Mouse (Mus musculus) embryonic facial prominence, embryonic 15.5 days (tissue): ENCODE measurements around the gene Bik. TPM values are rescaled to one million over a fixed set of nuclear protein-coding genes. Genes with fewer than 3 reads are reported as not detected.

ENCODE experiments used
- ATAC-seq: fragments of 200-750 bp; cut with Nextera tagmentation; 2 replicates; pipeline ENCODE4 v1.8.0; 2017; ENCODE audit warnings: low read depth, moderate TSS enrichment; ENCODE audit not compliant: insufficient number of reproducible peaks, low FRiP score, low TSS enrichment
- H3K27ac ChIP-seq: fragments of 300-500 bp; sonication (generic); replicated peaks from 2 replicates; pipeline ENCODE4 v1.5.1; 2015; ENCODE audit warnings: mild to moderate bottlenecking, inconsistent platforms
- H3K27me3 ChIP-seq: fragments of 300-500 bp; sonication (generic); 2 replicates; pipeline ENCODE4 v1.6.1; 2015; ENCODE audit warnings: inconsistent platforms
- H3K36me3 ChIP-seq: fragments of 300-500 bp; sonication (generic); 2 replicates; pipeline ENCODE4 v1.6.1; 2015; ENCODE audit warnings: mild to moderate bottlenecking, inconsistent platforms
- H3K4me1 ChIP-seq: fragments of 300-500 bp; sonication (generic); 2 replicates; pipeline ENCODE4 v1.6.1; 2015; ENCODE audit warnings: inconsistent platforms
- H3K4me2 ChIP-seq: fragments of 300-500 bp; sonication (generic); replicated peaks from 2 replicates; pipeline ENCODE4 v1.6.1; 2015; ENCODE audit warnings: mild to moderate bottlenecking, inconsistent platforms
- H3K4me3 ChIP-seq: fragments of 300-500 bp; sonication (generic); replicated peaks from 2 replicates; pipeline ENCODE4 v1.5.1; 2015; ENCODE audit warnings: mild to moderate bottlenecking, inconsistent platforms
- H3K9ac ChIP-seq: fragments of 300-500 bp; sonication (generic); 2 replicates; pipeline ENCODE4 v1.6.1; 2015; ENCODE audit warnings: inconsistent platforms
- H3K9me3 ChIP-seq: fragments of 300-500 bp; sonication (generic); replicated peaks from 2 replicates; pipeline ENCODE4 v1.6.1; 2016; ENCODE audit warnings: inconsistent platforms
- WGBS: fragments of 180-500 bp; shearing (Covaris S2); methylation state at CpG from one replicate; pipeline ENCODE4 v1.1.7; 2015; 5-methylcytosine and 5-hydroxymethylcytosine counted together
- polyA plus RNA-seq: library from polyadenylated mRNA; unstranded; fragments of >200 nt; fragmentation: Nextera tagmentation; extraction: Ambion mirVana; gene quantifications from 2 replicates; pipeline ENCODE4 v1.2.1, GENCODE M21; 2015

Gene Bik
- 3.9 and 5.5 TPM in 2 replicates for polyA plus RNA-seq

- peaks cover 16% of the 10 kb centered on the region for H3K4me1 ChIP-seq
- H3K27me3 ChIP-seq, result peaks cover 57% of the 10 kb centered on the region
- H3K4me2 ChIP-seq, result peak within 1 kb of the TSS; percentile 92
- under 1% methylated on average over 45 of the region's 45 CpGs for WGBS
- no peak within 1 kb of the TSS for H3K27ac ChIP-seq
- H3K9me3 ChIP-seq, result no peaks in the 10 kb centered on the region
- peak within 1 kb of the TSS; percentile 37 for H3K9ac ChIP-seq
- peak within 1 kb of the TSS; percentile 46 for H3K4me3 ChIP-seq
- no peak for ATAC-seq
- H3K36me3 ChIP-seq, result no peaks in the 10 kb centered on the region
Observed at GRCm38 (mm10) chr15:83526424-83527091, at the start of gene Bik. TSS of gene Bik (plus strand) at chr15:83526862.

GRCm38 (mm10) chr15:83478096-83478495 lies 48.6 kb upstream of the Bik start:
- H3K27me3 ChIP-seq, result no peaks in the 10 kb centered on the region
- no peak overlapping the region for H3K4me3 ChIP-seq
- 58% methylated on average over 3 of the region's 3 CpGs for WGBS
- no peak overlapping the region for H3K4me2 ChIP-seq
- H3K27ac ChIP-seq, result no peak overlapping the region
- H3K9me3 ChIP-seq, result no peaks in the 10 kb centered on the region
- H3K9ac ChIP-seq, result no peak overlapping the region
- H3K4me1 ChIP-seq, result peaks cover 15% of the 10 kb centered on the region
- H3K36me3 ChIP-seq, result no peaks in the 10 kb centered on the region
- no peak for ATAC-seq

DNA sequence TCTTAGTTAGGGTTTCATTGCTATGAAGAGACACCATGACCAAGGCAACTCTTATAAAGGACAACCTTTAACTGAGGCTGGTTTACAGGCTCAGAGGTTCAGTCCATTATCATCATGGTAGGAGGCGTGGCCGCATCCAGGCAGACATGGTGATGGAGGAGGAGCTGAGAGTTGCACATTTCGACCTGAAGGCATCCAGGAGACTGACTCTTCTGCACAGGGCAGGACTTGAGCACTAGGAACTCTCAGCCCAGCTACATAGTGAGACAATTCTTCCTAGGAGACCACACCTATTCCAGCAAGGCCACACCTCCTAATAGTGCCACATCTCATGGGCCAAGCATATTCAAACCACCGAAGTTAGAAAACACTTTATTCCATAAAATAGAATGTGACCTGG lies 46.8 kb upstream of the Bik start:
- Histone ChIP-seq H3K4me3 (no peak overlapping the region), H3K9ac (no peak overlapping the region), H3K27me3 (no peaks in the 10 kb centered on the region), H3K4me1 (peaks cover under 1% of the 10 kb centered on the region; the same call in 1 of the 2 replicates), H3K27ac (no peak overlapping the region), H3K36me3 (no peaks in the 10 kb centered on the region), H3K4me2 (no peak overlapping the region), H3K9me3 (no peaks in the 10 kb centered on the region)
- WGBS, result 86% methylated on average over 4 of the region's 4 CpGs
- ATAC-seq, result no peak

GRCm38 (mm10) chr15:83481236-83481780 lies 45.4 kb upstream of the Bik start:
- Histone ChIP-seq H3K4me3 (no peak overlapping the region), H3K27ac (no peak overlapping the region), H3K9me3 (no peaks in the 10 kb centered on the region), H3K9ac (no peak overlapping the region), H3K4me2 (no peak overlapping the region), H3K27me3 (no peaks in the 10 kb centered on the region), H3K4me1 (no peaks in the 10 kb centered on the region), H3K36me3 (no peaks in the 10 kb centered on the region)
- 0 out of 2 replicates have a peak, but pooled peaks have one; percentile 27 for ATAC-seq
- WGBS, result 63% methylated on average over 10 of the region's 10 CpGs

- H3K4me2 ChIP-seq, result no peak overlapping the region
- H3K36me3 ChIP-seq, result peaks cover 5% of the 10 kb centered on the region; the same call in 1 of the 2 replicates
- no peak for ATAC-seq
- no peak overlapping the region for H3K9ac ChIP-seq
- WGBS, result 67% methylated on average over 8 of the region's 8 CpGs
- no peaks in the 10 kb centered on the region for H3K4me1 ChIP-seq
- H3K4me3 ChIP-seq, result no peak overlapping the region
- H3K27ac ChIP-seq, result no peak overlapping the region
- no peaks in the 10 kb centered on the region for H3K9me3 ChIP-seq
- H3K27me3 ChIP-seq, result no peaks in the 10 kb centered on the region
Observed at GRCm38 (mm10) chr15:83482645-83483224, 43.9 kb upstream of the Bik start.

- H3K4me2 ChIP-seq, result no peak overlapping the region
- no peaks in the 10 kb centered on the region for H3K9me3 ChIP-seq
- no peaks in the 10 kb centered on the region for H3K4me1 ChIP-seq
- 42% methylated on average over 2 of the region's 2 CpGs for WGBS
- no peak for ATAC-seq
- H3K9ac ChIP-seq, result no peak overlapping the region
- H3K36me3 ChIP-seq, result peaks cover 5% of the 10 kb centered on the region; the same call in 1 of the 2 replicates
- H3K27me3 ChIP-seq, result no peaks in the 10 kb centered on the region
- no peak overlapping the region for H3K4me3 ChIP-seq
- no peak overlapping the region for H3K27ac ChIP-seq
Observed at GRCm38 (mm10) chr15:83483482-83483881, 43.2 kb upstream of the Bik start.

GRCm38 (mm10) chr15:83484311-83484710 lies 42.4 kb upstream of the Bik start:
- no peak overlapping the region for H3K4me2 ChIP-seq
- ATAC-seq, result no peak
- H3K9ac ChIP-seq, result no peak overlapping the region
- WGBS, result 87% methylated on average over 10 of the region's 10 CpGs
- H3K27me3 ChIP-seq, result no peaks in the 10 kb centered on the region
- no peak overlapping the region for H3K27ac ChIP-seq
- H3K4me1 ChIP-seq, result no peaks in the 10 kb centered on the region
- H3K4me3 ChIP-seq, result no peak overlapping the region
- H3K36me3 ChIP-seq, result peaks cover 5% of the 10 kb centered on the region; the same call in 1 of the 2 replicates
- H3K9me3 ChIP-seq, result no peaks in the 10 kb centered on the region

DNA sequence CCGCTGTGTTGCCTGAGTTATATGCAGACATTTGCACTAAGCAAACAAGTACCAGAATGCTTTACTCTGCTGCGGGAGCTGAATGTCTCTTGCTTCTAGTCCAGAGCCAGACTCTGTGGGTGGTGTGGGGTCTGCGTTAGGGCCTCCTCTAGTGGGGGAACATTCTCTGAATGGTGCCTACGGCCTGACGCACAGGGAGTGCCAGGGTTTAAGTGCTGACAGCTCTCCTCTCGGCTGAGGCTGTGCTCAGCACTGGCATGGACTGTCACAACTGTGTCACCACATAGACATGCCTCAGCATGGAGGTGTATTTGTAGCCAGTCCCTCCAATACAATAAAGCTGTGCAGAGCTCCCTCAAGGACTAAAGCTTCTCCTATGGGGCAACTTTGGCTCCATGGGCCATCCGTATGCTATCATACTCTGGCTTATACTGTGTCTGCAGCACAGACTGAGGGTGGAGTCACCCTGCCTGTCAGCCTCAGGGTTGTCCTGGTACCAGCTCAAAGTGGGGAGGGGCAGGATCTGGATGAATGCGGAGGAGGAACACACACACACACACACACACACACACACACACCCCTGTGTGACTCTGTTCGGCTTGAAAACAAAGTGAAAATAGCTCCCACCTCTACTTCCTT lies 39.1 kb upstream of the Bik start:
- 52% methylated on average over 9 of the region's 9 CpGs for WGBS
- Histone ChIP-seq H3K4me1 (no peaks in the 10 kb centered on the region), H3K9me3 (no peaks in the 10 kb centered on the region), H3K27me3 (no peaks in the 10 kb centered on the region), H3K36me3 (peaks cover 9% of the 10 kb centered on the region; the same call in 1 of the 2 replicates), H3K4me3 (no peak overlapping the region), H3K27ac (no peak overlapping the region), H3K4me2 (no peak overlapping the region), H3K9ac (no peak overlapping the region)
- ATAC-seq, result 0 out of 2 replicates have a peak, but pooled peaks have one; percentile 37

DNA sequence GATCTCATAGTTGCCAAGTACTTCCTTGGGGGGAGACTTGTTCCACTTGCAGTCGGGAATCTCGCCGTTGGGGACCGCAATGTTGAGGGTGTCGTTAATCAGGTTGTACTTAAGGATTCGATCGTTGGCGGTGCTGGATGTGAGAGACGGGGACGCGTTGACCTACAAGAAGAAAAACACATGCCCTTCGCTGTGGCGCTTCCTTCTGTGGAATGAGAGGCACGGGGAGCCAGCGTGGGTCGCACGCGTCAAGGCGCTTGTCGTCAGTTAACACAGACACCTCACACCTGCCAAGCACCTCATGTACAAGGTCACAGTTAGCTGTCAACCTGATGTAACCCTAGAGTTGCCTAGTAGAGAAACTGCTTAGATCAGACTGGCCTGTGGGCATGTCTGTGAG lies 37.2 kb upstream of the Bik start:
- WGBS, result 93% methylated on average over 20 of the region's 20 CpGs
- H3K27me3 ChIP-seq, result no peaks in the 10 kb centered on the region
- no peak overlapping the region for H3K4me2 ChIP-seq
- ATAC-seq, result no peak
- H3K4me1 ChIP-seq, result no peaks in the 10 kb centered on the region
- no peaks in the 10 kb centered on the region for H3K9me3 ChIP-seq
- no peak overlapping the region for H3K4me3 ChIP-seq
- H3K9ac ChIP-seq, result no peak overlapping the region
- peaks cover 16% of the 10 kb centered on the region; the same call in 1 of the 2 replicates for H3K36me3 ChIP-seq
- no peak overlapping the region for H3K27ac ChIP-seq

DNA sequence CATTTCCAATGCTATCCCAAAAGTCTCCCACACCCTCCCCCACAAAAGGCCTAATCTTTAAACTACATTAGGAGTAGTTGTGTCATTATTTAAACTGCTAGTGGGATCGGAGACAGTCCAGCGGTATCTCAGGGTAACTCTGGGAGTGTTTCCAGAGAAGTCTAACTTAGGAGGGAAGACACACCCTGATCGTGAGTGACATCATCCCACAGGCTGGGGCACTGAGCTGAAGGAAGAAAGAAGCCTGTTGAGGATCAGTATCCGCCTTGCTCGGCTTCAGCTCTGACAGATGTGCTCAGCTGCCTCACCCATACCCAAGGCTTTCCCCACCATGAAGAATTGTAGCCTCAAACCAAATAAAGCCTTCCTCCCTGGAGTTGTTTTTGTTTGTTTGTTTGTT lies 34.8 kb upstream of the Bik start:
- H3K27me3 ChIP-seq, result no peaks in the 10 kb centered on the region
- ATAC-seq, result no peak
- H3K9ac ChIP-seq, result no peak overlapping the region
- H3K4me1 ChIP-seq, result no peaks in the 10 kb centered on the region
- H3K9me3 ChIP-seq, result no peaks in the 10 kb centered on the region
- H3K36me3 ChIP-seq, result peaks cover 27% of the 10 kb centered on the region
- no peak overlapping the region for H3K4me2 ChIP-seq
- H3K27ac ChIP-seq, result no peak overlapping the region
- 65% methylated on average over 5 of the region's 5 CpGs for WGBS
- no peak overlapping the region for H3K4me3 ChIP-seq

- peaks cover 43% of the 10 kb centered on the region for H3K36me3 ChIP-seq
- WGBS, result 73% methylated on average over 7 of the region's 7 CpGs
Observed at GRCm38 (mm10) chr15:83493856-83494571, 32.6 kb upstream of the Bik start.

More at GRCm38 (mm10) chr15:83493856-83494571, 32.6 kb upstream of the Bik start:
- Histone ChIP-seq H3K4me1 (no peaks in the 10 kb centered on the region), H3K4me3 (no peak overlapping the region), H3K27ac (no peak overlapping the region), H3K27me3 (no peaks in the 10 kb centered on the region), H3K4me2 (no peak overlapping the region), H3K9me3 (no peaks in the 10 kb centered on the region), H3K9ac (no peak overlapping the region)
- no peak for ATAC-seq
